Mouse (Mus musculus): ENCODE results near the gene Zfp775. TPM values are rescaled to one million over a fixed set of nuclear protein-coding genes. Genes with fewer than 3 reads are reported as not detected.

The Zfp775 gene
- total RNA-seq, 2 experiments from 2014 or later: 1.9 to 3.0 TPM

DNA sequence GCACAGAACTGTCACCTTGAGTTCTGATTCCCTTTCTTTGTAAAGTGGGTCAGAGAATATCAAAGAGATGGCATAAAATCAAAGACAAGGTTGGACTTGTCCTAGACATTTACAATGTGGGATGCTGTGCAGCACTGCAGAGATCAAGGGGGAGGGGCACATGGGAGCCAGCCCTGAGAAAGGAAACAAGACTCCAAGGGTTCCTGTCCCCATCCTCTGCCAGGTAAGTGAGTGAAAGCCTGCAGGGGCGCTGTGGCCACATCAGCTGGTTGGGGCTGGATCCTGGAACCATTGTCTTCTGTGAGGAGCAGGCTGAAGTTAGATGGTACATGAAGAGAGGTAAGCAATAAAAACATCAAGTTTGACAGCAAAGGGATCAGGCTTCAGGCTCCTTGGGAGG is 21.6 kb downstream of the Zfp775 start:
- no peak for ATAC-seq (replicated peaks; ENCODE audit: low FRiP score, low TSS enrichment, poor library complexity, severe bottlenecking)

- ATAC-seq (replicated peaks; ENCODE audit: low FRiP score, low TSS enrichment, poor library complexity, severe bottlenecking): no peak
Measured at GRCm38 (mm10) chr6:48626464-48626863, 24.6 kb downstream of the Zfp775 start, which contains the start of gene AI854703. TSS of gene AI854703 (plus strand) at chr6:48626764.

GRCm38 (mm10) chr6:48626984-48627383 is 25.1 kb downstream of the Zfp775 start:
- peak; percentile 91 for ATAC-seq (replicated peaks; ENCODE audit: low FRiP score, low TSS enrichment, poor library complexity, severe bottlenecking)

DNA sequence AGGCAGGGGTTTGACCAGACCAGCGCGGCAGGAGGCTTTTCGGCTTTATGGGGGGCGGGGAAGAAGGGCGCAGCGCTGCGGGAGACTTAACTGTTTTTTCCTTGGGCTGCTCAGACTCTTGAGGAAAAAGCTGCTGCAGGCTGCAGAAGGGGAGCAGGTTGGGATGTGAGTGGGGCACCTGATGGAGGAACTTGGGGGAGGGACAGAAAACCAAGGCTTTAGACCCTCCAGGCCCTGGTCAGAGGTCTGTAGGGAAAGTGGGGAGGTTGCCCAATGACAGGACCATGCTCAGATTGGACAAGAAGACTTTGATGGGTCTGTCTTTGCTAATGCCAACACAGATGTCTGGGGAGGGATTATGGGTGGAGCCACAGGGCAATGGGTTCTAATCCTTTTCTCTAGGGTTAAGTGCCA is 25.7 kb downstream of the Zfp775 start:
- no peak for ATAC-seq (replicated peaks; ENCODE audit: low FRiP score, low TSS enrichment, poor library complexity, severe bottlenecking)

DNA sequence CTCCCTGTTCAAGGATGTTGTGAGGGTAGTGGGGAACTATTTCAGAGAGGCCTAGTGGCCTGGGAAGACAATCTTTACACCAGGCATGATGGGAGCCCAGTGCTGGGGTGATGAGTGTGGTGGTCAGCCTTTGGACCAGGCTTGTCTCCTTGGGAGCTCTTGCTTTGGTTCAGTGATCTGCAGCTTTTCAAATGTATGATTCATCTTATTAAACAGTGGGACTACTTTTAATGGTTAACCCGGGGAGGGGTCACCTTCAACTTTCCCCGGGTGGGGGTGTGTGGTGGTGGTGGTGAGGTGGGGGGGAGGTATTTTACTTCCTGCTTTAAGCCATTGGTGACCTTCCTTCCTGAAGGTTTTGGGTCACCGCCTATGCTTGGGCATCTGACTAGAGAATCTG is 26.5 kb downstream of the Zfp775 start:
- no peak for ATAC-seq (replicated peaks; ENCODE audit: low FRiP score, low TSS enrichment, poor library complexity, severe bottlenecking)

- ATAC-seq (replicated peaks; ENCODE audit: low FRiP score, low TSS enrichment, poor library complexity, severe bottlenecking): 0 out of 2 replicates have a peak, but pooled peaks have one; percentile 14
Measured at GRCm38 (mm10) chr6:48628808-48629660, 27.2 kb downstream of the Zfp775 start.

GRCm38 (mm10) chr6:48629661-48630034 is 27.8 kb downstream of the Zfp775 start:
- no peak for ATAC-seq (replicated peaks; ENCODE audit: low FRiP score, low TSS enrichment, poor library complexity, severe bottlenecking)

DNA sequence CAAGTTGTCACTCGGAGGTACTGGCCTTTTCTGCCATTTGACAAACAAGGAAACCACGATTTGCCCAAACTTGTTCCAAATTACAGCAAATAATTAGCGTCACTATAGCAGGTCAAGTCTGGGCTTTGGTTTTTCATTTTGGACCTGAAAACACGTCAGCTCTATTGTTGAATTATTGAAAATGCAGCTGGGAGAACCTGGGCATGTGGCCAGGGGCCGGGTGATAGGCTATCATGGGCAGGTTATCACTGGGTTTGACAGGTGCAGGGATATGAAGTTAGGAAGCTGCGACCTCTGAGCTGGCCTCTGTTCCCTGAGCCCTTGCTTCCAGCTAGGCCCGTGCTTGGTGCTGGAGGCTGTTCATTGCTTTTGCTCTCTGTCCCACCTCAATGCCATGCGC is 29.0 kb downstream of the Zfp775 start:
- no peak for ATAC-seq (replicated peaks; ENCODE audit: low FRiP score, low TSS enrichment, poor library complexity, severe bottlenecking)

DNA sequence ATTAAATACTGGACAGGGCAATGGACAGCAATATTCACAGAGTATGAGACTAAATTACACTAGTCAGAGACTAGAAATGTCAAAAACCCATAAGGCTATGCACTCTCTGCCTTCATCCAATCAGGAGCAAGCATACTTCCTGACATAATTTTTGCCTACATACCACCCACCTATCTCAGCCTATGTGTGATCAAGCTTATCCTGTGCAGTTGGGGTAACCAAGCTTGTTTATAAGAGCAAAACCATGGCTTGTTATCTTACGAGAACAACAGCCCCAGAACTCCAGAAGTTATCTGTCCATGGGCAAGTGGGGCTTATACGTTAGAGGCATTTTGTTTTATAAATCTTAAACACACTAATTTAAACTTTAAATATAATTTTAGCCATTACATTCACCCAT is 33.2 kb downstream of the Zfp775 start:
- ATAC-seq (replicated peaks; ENCODE audit: low FRiP score, low TSS enrichment, poor library complexity, severe bottlenecking): peak; percentile 96

- no peak for ATAC-seq (replicated peaks; ENCODE audit: low FRiP score, low TSS enrichment, poor library complexity, severe bottlenecking)
Measured at GRCm38 (mm10) chr6:48636515-48636914, 34.7 kb downstream of the Zfp775 start.

DNA sequence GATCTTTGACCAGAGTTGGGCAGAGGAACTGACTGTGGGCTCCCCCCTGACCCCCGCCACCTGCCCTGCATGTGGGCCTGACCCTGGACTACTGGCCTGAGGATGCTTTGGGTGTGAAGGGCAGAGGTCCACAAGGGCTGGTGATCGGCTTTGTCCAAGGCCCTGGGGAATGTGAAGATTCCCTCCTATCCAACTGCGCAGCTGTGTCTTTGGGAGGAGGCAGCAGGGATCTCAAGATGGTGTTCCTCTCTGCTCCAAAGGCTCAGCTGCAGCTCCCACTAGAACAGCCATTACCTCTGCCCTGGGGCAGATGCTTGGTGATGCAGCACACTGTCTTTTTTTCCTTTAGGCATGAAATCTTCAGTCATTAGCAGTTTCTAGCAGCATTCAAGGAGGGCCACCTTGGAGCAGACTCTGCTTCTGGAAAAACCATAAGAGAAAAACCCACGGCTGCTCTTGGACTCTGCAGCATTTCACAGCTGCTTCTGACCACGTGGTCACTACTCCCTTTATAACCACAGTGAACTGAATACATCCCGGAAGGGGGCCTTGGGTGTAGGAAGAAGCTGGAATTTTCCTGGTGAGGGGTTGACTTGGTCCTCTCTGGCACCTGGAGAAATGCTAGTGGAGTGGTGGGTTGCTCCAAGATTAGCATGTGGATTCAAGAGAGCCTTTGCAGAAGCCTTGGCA is 36.1 kb downstream of the Zfp775 start:
- no peak for ATAC-seq (replicated peaks; ENCODE audit: low FRiP score, low TSS enrichment, poor library complexity, severe bottlenecking)

- no peak for ATAC-seq (replicated peaks; ENCODE audit: low FRiP score, low TSS enrichment, poor library complexity, severe bottlenecking)
Measured at GRCm38 (mm10) chr6:48638553-48638952, 36.7 kb downstream of the Zfp775 start.

GRCm38 (mm10) chr6:48641391-48641790 is 39.5 kb downstream of the Zfp775 start:
- ATAC-seq (replicated peaks; ENCODE audit: low FRiP score, low TSS enrichment, poor library complexity, severe bottlenecking): no peak

DNA sequence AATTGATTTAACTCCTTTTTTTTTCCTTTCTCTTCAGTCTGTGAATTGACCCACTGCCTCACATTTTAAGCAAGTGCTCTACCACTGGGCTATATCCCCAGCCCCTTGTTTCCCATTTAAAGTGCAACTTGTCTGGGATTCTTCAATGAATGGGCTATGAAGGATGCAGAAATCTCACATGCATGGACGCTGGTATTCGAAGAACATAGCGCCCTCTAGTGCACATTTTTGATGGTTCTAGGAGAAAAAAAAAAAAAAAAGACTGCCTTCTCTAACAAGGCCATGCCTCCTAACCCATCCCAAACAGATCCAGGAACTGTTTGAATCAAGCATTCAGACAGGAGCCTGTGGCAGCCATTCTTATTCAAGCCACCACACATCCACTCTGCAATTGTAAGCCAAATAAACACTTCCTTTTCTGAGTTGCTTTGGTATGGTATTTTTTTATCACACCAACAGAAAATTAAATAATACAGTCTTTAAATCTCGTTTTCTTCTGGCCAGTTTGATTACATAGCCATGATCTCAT is 41.0 kb downstream of the Zfp775 start:
- ATAC-seq (replicated peaks; ENCODE audit: low FRiP score, low TSS enrichment, poor library complexity, severe bottlenecking): peak; percentile 29; the same call in 1 of the 2 replicates

DNA sequence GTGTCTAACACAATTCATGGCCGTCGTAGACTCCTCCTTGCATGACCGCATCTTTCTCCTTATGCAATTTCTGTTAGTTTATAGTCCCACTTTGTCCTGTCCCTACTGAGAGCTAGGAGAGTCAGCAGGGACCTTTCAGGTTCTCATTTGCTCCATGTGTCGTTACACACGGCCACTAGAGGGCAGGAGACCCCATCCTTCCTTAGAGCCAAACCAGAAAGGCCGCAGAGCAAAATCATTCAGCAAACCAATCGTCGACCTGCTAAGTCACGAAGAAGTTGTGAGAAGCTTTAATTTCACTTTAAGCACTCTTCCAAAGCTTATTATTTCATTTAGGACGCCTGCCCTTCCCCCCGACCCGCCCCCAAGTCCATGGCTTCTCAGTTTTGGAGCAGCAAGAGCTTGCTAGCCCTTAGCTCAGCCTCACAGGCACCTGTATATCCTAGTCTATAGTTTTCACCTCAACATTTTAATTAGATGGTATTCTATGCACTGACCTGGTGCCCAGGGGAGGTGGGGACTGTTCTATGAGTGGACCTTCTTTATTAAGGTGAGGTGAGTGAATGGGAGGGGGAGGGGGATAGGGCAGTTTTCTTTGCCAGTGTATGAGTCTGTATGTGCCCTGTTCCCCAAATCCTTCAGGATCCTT is 43.9 kb downstream of the Zfp775 start:
- ATAC-seq (replicated peaks; ENCODE audit: low FRiP score, low TSS enrichment, poor library complexity, severe bottlenecking): peak; percentile 84

DNA sequence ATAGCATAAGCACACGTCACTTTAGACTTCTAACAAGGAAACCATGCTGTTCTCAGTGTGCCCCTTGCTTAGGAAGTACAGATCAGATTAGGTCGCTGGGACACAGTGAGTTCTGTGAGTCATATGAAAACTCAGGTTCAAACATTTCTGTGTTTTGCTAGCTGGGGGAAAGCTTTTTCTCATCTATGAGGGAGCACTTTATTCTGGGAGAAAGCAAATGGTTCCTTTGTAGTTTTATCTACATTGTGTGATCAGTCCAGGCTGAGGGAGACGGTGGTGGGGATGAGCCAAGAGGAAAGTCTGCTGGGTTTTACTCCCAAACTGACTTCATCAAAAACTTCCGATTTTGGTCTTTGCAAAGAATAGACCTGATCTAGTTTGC is 44.4 kb downstream of the Zfp775 start:
- no peak for ATAC-seq (replicated peaks; ENCODE audit: low FRiP score, low TSS enrichment, poor library complexity, severe bottlenecking)

GRCm38 (mm10) chr6:48646995-48647394 is 45.1 kb downstream of the Zfp775 start, which contains the start of gene Gimap8:
TSS of gene Gimap8 (plus strand) at chr6:48647234.
- peak; percentile 75 for ATAC-seq (replicated peaks; ENCODE audit: low FRiP score, low TSS enrichment, poor library complexity, severe bottlenecking)

DNA sequence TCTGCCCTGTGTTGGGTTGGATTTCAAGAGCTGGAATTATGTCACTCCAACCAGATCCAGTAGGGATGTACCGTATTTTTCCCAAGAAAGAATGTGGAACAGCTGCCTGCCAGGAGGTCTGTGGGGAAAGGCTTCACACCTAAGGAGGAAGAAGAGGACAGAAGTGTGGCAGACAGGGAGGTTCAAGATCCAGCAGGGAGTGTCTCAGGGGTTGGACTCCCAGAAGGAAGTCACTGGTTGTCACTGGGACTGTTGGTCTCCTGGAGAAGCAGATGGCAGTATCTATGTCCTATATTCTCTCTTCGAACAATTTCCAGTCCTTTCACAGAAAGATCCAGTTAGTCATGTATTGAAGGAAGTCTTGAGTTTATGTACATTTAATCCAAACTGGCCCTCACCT is 45.7 kb downstream of the Zfp775 start:
- no peak for ATAC-seq (replicated peaks; ENCODE audit: low FRiP score, low TSS enrichment, poor library complexity, severe bottlenecking)

DNA sequence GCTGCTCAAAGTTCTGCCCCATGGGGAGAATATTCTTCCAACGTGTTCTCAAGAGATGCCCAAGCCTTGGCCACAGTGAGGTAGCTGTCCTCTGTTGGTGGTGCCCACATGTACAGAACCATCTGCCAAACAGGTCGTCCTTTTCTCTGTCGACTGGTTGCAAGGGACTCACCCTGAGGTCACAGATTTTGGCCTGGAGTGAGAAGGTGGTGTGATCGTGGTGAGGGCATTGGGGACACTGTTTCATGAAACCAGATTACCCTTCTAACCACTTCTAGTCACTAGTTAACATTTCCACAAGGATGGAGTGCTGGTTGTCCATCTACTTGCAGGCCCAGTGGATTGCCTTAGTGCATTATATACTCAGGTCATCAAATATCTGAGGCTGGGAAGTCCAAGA is 46.9 kb downstream of the Zfp775 start:
- ATAC-seq (replicated peaks; ENCODE audit: low FRiP score, low TSS enrichment, poor library complexity, severe bottlenecking): no peak

GRCm38 (mm10) chr6:48650041-48650440 is 48.2 kb downstream of the Zfp775 start:
- ATAC-seq (replicated peaks; ENCODE audit: low FRiP score, low TSS enrichment, poor library complexity, severe bottlenecking): no peak
